In the genomic region with DNA sequence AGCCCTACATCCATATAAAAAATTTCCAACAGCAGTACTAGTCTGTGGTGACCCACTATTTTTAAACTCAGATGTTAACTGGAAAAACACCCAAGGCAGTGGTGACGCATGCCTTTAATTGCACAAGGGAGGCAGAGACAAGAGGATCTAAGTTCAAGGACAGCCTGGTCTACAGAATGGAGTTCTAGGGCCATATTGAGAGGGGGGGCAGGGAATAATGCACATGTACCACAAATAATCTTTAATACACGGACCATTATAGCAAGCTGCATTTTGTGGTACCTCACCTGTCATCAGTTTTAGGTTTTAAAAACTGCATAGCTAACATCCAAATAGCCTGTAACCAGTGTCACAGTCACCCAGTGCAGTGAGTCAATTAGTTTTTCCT, we compare ENCODE assay signal across 8 mouse cellular contexts. TPM values are rescaled to one million over a fixed set of nuclear protein-coding genes. Genes with fewer than 3 reads are reported as not detected.
DNase-seq lines count a peak whose midpoint lies in the region; ATAC-seq lines count a peak whose summit lies in the region.
"Had no signal": no experiment of that assay in that cellular context is flagged by ENCODE, and none has a peak within 500 bp of the region (broad histone marks: within the 10 kb centered on the region; RNA-seq: fewer than 3 reads in every experiment).

No protein-coding gene starts in this region.

- peaks cover 63% of the 10 kb centered on the region for H3K36me3 ChIP-seq in midbrain, embryonic 10.5 days
- peaks cover 61% of the 10 kb centered on the region for H3K36me3 ChIP-seq in midbrain, embryonic 14.5 days (ENCODE audit: control insufficient read depth, insufficient read depth, low read length)
- H3K36me3 ChIP-seq in embryonic facial prominence, embryonic 14.5 days (ENCODE audit: control insufficient read depth, insufficient read depth, low read length): peaks cover 59% of the 10 kb centered on the region
- peaks cover 59% of the 10 kb centered on the region for H3K36me3 ChIP-seq in liver, embryonic 12.5 days

- no peak overlapping the region for H3K4me3 ChIP-seq in midbrain, embryonic 10.5 days
- no peak overlapping the region for H3K4me3 ChIP-seq in midbrain, embryonic 14.5 days (replicated peaks; ENCODE audit: low read depth, low read length)
- no peak overlapping the region for H3K4me3 ChIP-seq in embryonic facial prominence, embryonic 14.5 days (ENCODE audit: low read depth, low read length)
- no peak overlapping the region for H3K4me3 ChIP-seq in liver, embryonic 12.5 days

- H3K9ac ChIP-seq in midbrain, embryonic 14.5 days (replicated peaks; ENCODE audit: low read length): no peak overlapping the region
- H3K9ac ChIP-seq in embryonic facial prominence, embryonic 14.5 days (ENCODE audit: low read depth, low read length): no peak overlapping the region
- H3K9ac ChIP-seq in liver, embryonic 12.5 days: no peak overlapping the region

- no peaks in the 10 kb centered on the region for H3K9me3 ChIP-seq in midbrain, embryonic 10.5 days (replicated peaks)
- H3K9me3 ChIP-seq in midbrain, embryonic 14.5 days (ENCODE audit: control insufficient read depth, low read length): no peaks in the 10 kb centered on the region
- H3K9me3 ChIP-seq in embryonic facial prominence, embryonic 14.5 days (ENCODE audit: control insufficient read depth, low read length): no peaks in the 10 kb centered on the region
- no peaks in the 10 kb centered on the region for H3K9me3 ChIP-seq in liver, embryonic 12.5 days (replicated peaks)

- peaks cover 2% of the 10 kb centered on the region; the same call in 1 of the 2 replicates for H3K4me1 ChIP-seq in midbrain, embryonic 10.5 days
- H3K4me1 ChIP-seq in midbrain, embryonic 14.5 days (ENCODE audit: control insufficient read depth, insufficient read depth, low read length): no peaks in the 10 kb centered on the region
- H3K4me1 ChIP-seq in embryonic facial prominence, embryonic 14.5 days (ENCODE audit: control insufficient read depth, insufficient read depth, low read length): no peaks in the 10 kb centered on the region; the same call in 1 of the 2 replicates
- H3K4me1 ChIP-seq in liver, embryonic 12.5 days: peaks cover 22% of the 10 kb centered on the region

- no peak overlapping the region for H3K27ac ChIP-seq in midbrain, embryonic 10.5 days (replicated peaks)
- H3K27ac ChIP-seq in midbrain, embryonic 14.5 days (replicated peaks; ENCODE audit: low read depth, low read length): no peak overlapping the region
- no peak overlapping the region for H3K27ac ChIP-seq in embryonic facial prominence, embryonic 14.5 days (replicated peaks; ENCODE audit: low read depth, low read length)
- no peak overlapping the region for H3K27ac ChIP-seq in liver, embryonic 12.5 days

- ATAC-seq in midbrain, embryonic 14.5 days (ENCODE audit: low FRiP score, low TSS enrichment): no peak
- ATAC-seq in embryonic facial prominence, embryonic 14.5 days (ENCODE audit: low read depth): peak; percentile 19; the same call in 1 of the 2 replicates
- ATAC-seq in liver, embryonic 12.5 days: peak; percentile 25

- no peak overlapping the region for H3K4me2 ChIP-seq in midbrain, embryonic 14.5 days (ENCODE audit: low read length)
- no peak overlapping the region for H3K4me2 ChIP-seq in embryonic facial prominence, embryonic 14.5 days (ENCODE audit: low read depth, low read length)
- no peak overlapping the region for H3K4me2 ChIP-seq in liver, embryonic 12.5 days

- WGBS in midbrain, embryonic 10.5 days: 43% methylated on average over 2 of the region's 2 CpGs
- 46% methylated on average over 2 of the region's 2 CpGs for WGBS in midbrain, embryonic 14.5 days
- 49% methylated on average over 2 of the region's 2 CpGs for WGBS in embryonic facial prominence, embryonic 14.5 days
- 20% methylated on average over 2 of the region's 2 CpGs for WGBS in liver, embryonic 12.5 days (ENCODE audit: insufficient replicate concordance)

- DNase-seq in midbrain, embryonic 10.5 days (ENCODE audit: low spot score): peak; percentile 18
- no peak for DNase-seq in midbrain, embryonic 14.5 days
- DNase-seq in embryonic facial prominence, embryonic 14.5 days (ENCODE audit: low spot score): no peak
- DNase-seq in cerebellum, adult 9-11 months: no peak
- no peak for DNase-seq in T-cell, adult 2 months (ENCODE audit: low spot score)
- DNase-seq in thymus, adult 18-20 months: no peak
- DNase-seq: kidney, postnatal 25 days had no signal

- H3K27me3 ChIP-seq in midbrain, embryonic 10.5 days (ENCODE audit: low read depth, poor library complexity, severe bottlenecking): no peaks in the 10 kb centered on the region
- H3K27me3 ChIP-seq in midbrain, embryonic 14.5 days (ENCODE audit: control insufficient read depth, insufficient read depth, low read length): no peaks in the 10 kb centered on the region
- no peaks in the 10 kb centered on the region for H3K27me3 ChIP-seq in embryonic facial prominence, embryonic 14.5 days (replicated peaks; ENCODE audit: control insufficient read depth, insufficient read depth, low read length)
- no peaks in the 10 kb centered on the region for H3K27me3 ChIP-seq in liver, embryonic 12.5 days (replicated peaks)

RNA-seq across cellular contexts. Expression of a gene that starts 10.8 kb away (rescaled TPM):
- polyA plus RNA-seq in midbrain, embryonic 10.5 days (2016; fragmentation: Nextera tagmentation; extraction: Ambion mirVana): 2,311 and 2,476 TPM in 2 replicates
- polyA plus RNA-seq in midbrain, embryonic 14.5 days (2014; fragmentation: Nextera tagmentation; extraction: Ambion mirVana): 859 and 918 TPM in 2 replicates
- 930 and 1,017 TPM in 2 replicates for polyA plus RNA-seq in embryonic facial prominence, embryonic 14.5 days (2014; fragmentation: Nextera tagmentation; extraction: Ambion mirVana)
- polyA plus RNA-seq in liver, embryonic 12.5 days (2016; fragmentation: Nextera tagmentation; extraction: Ambion mirVana): 1,236 and 1,328 TPM in 2 replicates

RNA-seq across cellular contexts. Expression of a gene that starts 11.2 kb away (rescaled TPM):
- 692 and 722 TPM in 2 replicates for polyA plus RNA-seq in midbrain, embryonic 10.5 days (2016; fragmentation: Nextera tagmentation; extraction: Ambion mirVana)
- 518 and 525 TPM in 2 replicates for polyA plus RNA-seq in midbrain, embryonic 14.5 days (2014; fragmentation: Nextera tagmentation; extraction: Ambion mirVana)
- polyA plus RNA-seq in embryonic facial prominence, embryonic 14.5 days (2014; fragmentation: Nextera tagmentation; extraction: Ambion mirVana): 411 and 425 TPM in 2 replicates
- 307 and 311 TPM in 2 replicates for polyA plus RNA-seq in liver, embryonic 12.5 days (2016; fragmentation: Nextera tagmentation; extraction: Ambion mirVana)

RNA-seq across cellular contexts. Expression of a gene that starts 26.4 kb away (rescaled TPM):
- 1.3 and 3.3 TPM in 2 replicates for polyA plus RNA-seq in midbrain, embryonic 10.5 days (2016; fragmentation: Nextera tagmentation; extraction: Ambion mirVana)
- polyA plus RNA-seq in midbrain, embryonic 14.5 days (2014; fragmentation: Nextera tagmentation; extraction: Ambion mirVana): 8.2 and 9.0 TPM in 2 replicates
- 4.0 and 4.1 TPM in 2 replicates for polyA plus RNA-seq in embryonic facial prominence, embryonic 14.5 days (2014; fragmentation: Nextera tagmentation; extraction: Ambion mirVana)
- polyA plus RNA-seq in liver, embryonic 12.5 days (2016; fragmentation: Nextera tagmentation; extraction: Ambion mirVana): 0.23 and 0.29 TPM in 2 replicates
